9 mouse cellular contexts compared by ENCODE assay signal in the genomic region with DNA sequence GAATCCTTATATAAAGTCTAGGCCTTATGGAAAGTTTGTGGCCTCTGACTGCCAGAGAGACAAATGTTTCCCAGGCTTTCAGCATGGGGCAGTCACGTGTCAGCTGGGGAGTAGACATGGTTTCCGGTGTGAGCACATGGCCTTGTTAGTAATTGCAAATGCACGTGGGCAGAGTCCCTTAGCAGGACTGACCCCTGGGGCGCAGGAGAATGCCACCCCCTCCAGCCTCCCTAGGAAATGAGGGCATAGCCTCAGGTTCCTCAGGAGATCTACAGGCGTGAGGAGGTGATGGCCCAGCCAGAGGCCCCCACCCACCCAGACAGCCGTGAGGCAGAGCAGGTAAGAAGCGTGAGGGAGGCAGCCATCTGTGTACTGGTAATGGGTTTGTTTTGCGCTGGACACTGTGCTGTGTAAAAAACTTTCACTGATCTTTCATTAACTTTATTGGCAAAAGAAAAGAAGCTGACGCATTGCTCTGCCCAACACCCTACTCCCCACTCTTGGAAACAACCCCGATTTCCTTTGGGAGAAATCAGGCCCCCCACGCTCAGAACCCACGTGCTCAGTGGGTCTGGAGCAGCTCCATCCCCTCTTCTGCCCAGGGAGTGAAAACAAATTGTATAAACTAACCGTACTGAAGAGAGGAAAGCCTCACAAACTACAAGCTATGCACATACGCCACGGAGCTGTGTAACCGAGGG. TPM values are rescaled to one million over a fixed set of nuclear protein-coding genes. Genes with fewer than 3 reads are reported as not detected.
DNase-seq lines count a peak whose midpoint lies in the region; ATAC-seq lines count a peak whose summit lies in the region.
"Had no signal": no experiment of that assay in that cellular context is flagged by ENCODE, and none has a peak within 500 bp of the region (broad histone marks: within the 10 kb centered on the region; RNA-seq: fewer than 3 reads in every experiment).

No protein-coding gene starts in this region.

- no peaks in the 10 kb centered on the region for H3K27me3 ChIP-seq in midbrain, embryonic 15.5 days (replicated peaks)
- H3K27me3 ChIP-seq in midbrain, embryonic 11.5 days (ENCODE audit: control insufficient read depth, insufficient read depth, low read length): no peaks in the 10 kb centered on the region
- no peaks in the 10 kb centered on the region for H3K27me3 ChIP-seq in kidney, embryonic 14.5 days (ENCODE audit: control insufficient read depth, insufficient read depth, low read length)

- intact Hi-C loops in left cerebral cortex, postnatal 10 days (cut with DNase I): no loop called here

- H3K9me3 ChIP-seq in midbrain, embryonic 15.5 days: no peaks in the 10 kb centered on the region
- no peaks in the 10 kb centered on the region for H3K9me3 ChIP-seq in midbrain, embryonic 11.5 days (ENCODE audit: control insufficient read depth, low read length)
- no peaks in the 10 kb centered on the region for H3K9me3 ChIP-seq in kidney, embryonic 14.5 days (ENCODE audit: control insufficient read depth, low read length)
- H3K9me3 ChIP-seq: megakaryocyte, embryonic 14.5 days had no signal

- no peak overlapping the region for H3K4me3 ChIP-seq in midbrain, embryonic 15.5 days
- H3K4me3 ChIP-seq in midbrain, embryonic 11.5 days (ENCODE audit: low read depth, low read length): no peak overlapping the region
- H3K4me3 ChIP-seq in kidney, embryonic 14.5 days (ENCODE audit: low read length): no peak overlapping the region
- H3K4me3 ChIP-seq: megakaryocyte, embryonic 14.5 days had no signal

- no peaks in the 10 kb centered on the region for H3K36me3 ChIP-seq in midbrain, embryonic 15.5 days (replicated peaks)
- no peaks in the 10 kb centered on the region for H3K36me3 ChIP-seq in midbrain, embryonic 11.5 days (ENCODE audit: control insufficient read depth, insufficient read depth, low read length)
- H3K36me3 ChIP-seq in kidney, embryonic 14.5 days (ENCODE audit: control insufficient read depth, insufficient read depth, low read length): no peaks in the 10 kb centered on the region

- H3K4me2 ChIP-seq in midbrain, embryonic 15.5 days: no peak overlapping the region
- no peak overlapping the region for H3K4me2 ChIP-seq in midbrain, embryonic 11.5 days
- H3K4me2 ChIP-seq in kidney, embryonic 14.5 days (replicated peaks; ENCODE audit: low read depth, low read length): no peak overlapping the region

- H3K27ac ChIP-seq in midbrain, embryonic 15.5 days: 0 out of 2 replicates have a peak overlapping the region, but pooled peaks have one; percentile 21
- H3K27ac ChIP-seq in midbrain, embryonic 11.5 days (ENCODE audit: low read depth, low read length): no peak overlapping the region
- H3K27ac ChIP-seq in kidney, embryonic 14.5 days (ENCODE audit: low read depth, low read length): no peak overlapping the region

- peak; percentile 35; the same call in 1 of the 2 replicates for ATAC-seq in midbrain, embryonic 15.5 days (replicated peaks)
- ATAC-seq in midbrain, embryonic 11.5 days (ENCODE audit: low FRiP score): no peak
- ATAC-seq in kidney, embryonic 14.5 days (ENCODE audit: low FRiP score, low TSS enrichment): 0 out of 2 replicates have a peak, but pooled peaks have one; percentile 51

- H3K9ac ChIP-seq in midbrain, embryonic 15.5 days: no peak overlapping the region
- no peak overlapping the region for H3K9ac ChIP-seq in midbrain, embryonic 11.5 days (ENCODE audit: low read length)
- 0 out of 2 replicates have a peak overlapping the region, but pooled peaks have one; percentile 7 for H3K9ac ChIP-seq in kidney, embryonic 14.5 days (ENCODE audit: low read depth, low read length)

- DNase-seq in adrenal gland, adult 2 months: peak; percentile 44
- no peak for DNase-seq in adrenal gland, postnatal 10 days
- DNase-seq in midbrain, embryonic 11.5 days (ENCODE audit: low spot score, missing footprints): no peak
- peak; percentile 62 for DNase-seq in skeletal muscle tissue, adult 2 months (ENCODE audit: low read depth, low spot score)
- no peak for DNase-seq in urinary bladder, adult 18-20 months (ENCODE audit: low spot score in 2 of 2)
- no peak for DNase-seq in left cerebral cortex, postnatal 10 days (ENCODE audit: extremely low spot score in 1 of 2, low spot score in 2 of 2)

- WGBS in midbrain, embryonic 15.5 days: 49% methylated on average over 16 of the region's 16 CpGs
- WGBS in midbrain, embryonic 11.5 days: 64% methylated on average over 16 of the region's 16 CpGs
- WGBS in kidney, embryonic 14.5 days: 44% methylated on average over 16 of the region's 16 CpGs

- H3K4me1 ChIP-seq in midbrain, embryonic 15.5 days: peaks cover 33% of the 10 kb centered on the region
- H3K4me1 ChIP-seq in midbrain, embryonic 11.5 days (ENCODE audit: control insufficient read depth, insufficient read depth, low read length): peaks cover 23% of the 10 kb centered on the region
- H3K4me1 ChIP-seq in kidney, embryonic 14.5 days (ENCODE audit: control insufficient read depth, insufficient read depth, low read length): peaks cover 16% of the 10 kb centered on the region

RNA-seq across cellular contexts. Expression of gene Angptl2, which starts 35.8 kb away (rescaled TPM):
- total RNA-seq in adrenal gland, adult 2 months (2021): 10 to 100 TPM; 24.0 to 48.3 TPM
- 32.5 and 35.7 TPM in 2 replicates for polyA plus RNA-seq in adrenal gland, adult 2 months (2012; rRNA removed)
- total RNA-seq in adrenal gland, postnatal 10 days (2021): 10 to 100 TPM; 51.9 to 66.1 TPM
- polyA plus RNA-seq in midbrain, embryonic 15.5 days (2015; fragmentation: Nextera tagmentation; extraction: Ambion mirVana): 16.2 and 19.3 TPM in 2 replicates
- 17.0 and 18.8 TPM in 2 replicates for polyA plus RNA-seq in midbrain, embryonic 11.5 days (2014; fragmentation: Nextera tagmentation; extraction: Ambion mirVana)
- polyA plus RNA-seq in kidney, embryonic 14.5 days (2014; fragmentation: Nextera tagmentation; extraction: Ambion mirVana): 21.1 and 27.0 TPM in 2 replicates
- 1 to 10 TPM; 4.4 to 4.5 TPM for total RNA-seq in left cerebral cortex, postnatal 10 days (2021)

RNA-seq across cellular contexts. Expression of gene Garnl3, which starts 48.6 kb away (rescaled TPM):
- total RNA-seq in adrenal gland, adult 2 months (2021): 10 to 100 TPM; 13.3 to 15.0 TPM
- polyA plus RNA-seq in adrenal gland, adult 2 months (2012; rRNA removed): 13.4 and 21.4 TPM in 2 replicates
- 10 to 100 TPM; 16.4 to 29.5 TPM for total RNA-seq in adrenal gland, postnatal 10 days (2021)
- polyA plus RNA-seq in midbrain, embryonic 15.5 days (2015; fragmentation: Nextera tagmentation; extraction: Ambion mirVana): 53.2 and 61.1 TPM in 2 replicates
- polyA plus RNA-seq in midbrain, embryonic 11.5 days (2014; fragmentation: Nextera tagmentation; extraction: Ambion mirVana): 12.8 and 13.6 TPM in 2 replicates
- 11.6 and 12.1 TPM in 2 replicates for polyA plus RNA-seq in kidney, embryonic 14.5 days (2014; fragmentation: Nextera tagmentation; extraction: Ambion mirVana)
- total RNA-seq in left cerebral cortex, postnatal 10 days (2021): 100 to 1,000 TPM; 183 TPM

Comparison
In these comparisons a context has a peak if more than half of its experiments do, and no peak if none do; other contexts are left out.
1. DNase-seq: peak in adrenal gland, adult 2 months (single experiment) and skeletal muscle tissue, adult 2 months (single experiment); none in adrenal gland, postnatal 10 days (single experiment), midbrain, embryonic 11.5 days (single experiment), urinary bladder, adult 18-20 months (0 of 2) and left cerebral cortex, postnatal 10 days (0 of 2).